Mouse (Mus musculus) cortical plate, adult 2 months (tissue): Measurements from ENCODE around the gene Cnbp.

Experiments used
- CTCF ChIP-seq: fragments of 200-500 bp; IDR thresholded peaks from 2 replicates; pipeline ENCODE4 v1.5.1; 2011; ENCODE audit warnings: mild to moderate bottlenecking, control low read depth, low read length; ENCODE audit not compliant: insufficient read depth; ENCODE audit errors: extremely low read depth
- POLR2A ChIP-seq: fragments of 200-500 bp; IDR thresholded peaks from 2 replicates; pipeline ENCODE4 v1.6.1; 2011; ENCODE audit warnings: mild to moderate bottlenecking, low read length, control low read depth; ENCODE audit not compliant: insufficient read depth; ENCODE audit errors: extremely low read depth

DNA sequence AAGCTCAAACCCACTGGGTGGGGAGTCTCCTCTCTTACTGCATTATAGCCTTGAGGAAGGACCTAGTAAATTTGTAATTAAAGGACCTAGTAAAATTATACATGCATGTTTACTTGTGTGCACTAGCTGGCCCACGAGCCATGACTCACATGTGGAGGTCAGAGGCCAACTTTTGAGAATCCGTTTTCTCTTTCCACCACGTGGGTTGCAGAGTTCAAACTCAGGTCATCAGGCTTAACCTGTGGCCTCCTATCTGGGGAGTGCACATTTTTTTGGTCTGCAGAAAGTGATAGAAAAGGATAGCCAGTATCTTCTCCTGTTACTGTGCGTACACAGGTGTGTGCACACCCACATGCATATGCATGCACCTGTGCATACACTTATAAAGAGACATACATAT, 28.1 kb upstream of the Cnbp start:
- TF ChIP-seq CTCF (no peak), POLR2A (no peak)
